Mouse (Mus musculus) heart, postnatal 0 days (tissue): ENCODE measurements around the gene Ssmem1.

Experiments used
- CTCF ChIP-seq: IDR thresholded peaks from 2 replicates; pipeline ENCODE4 v1.5.1; 2016; ENCODE audit warnings: antibody characterized with exemption, control low read depth, low read depth
- EP300 ChIP-seq: IDR thresholded peaks from 2 replicates; pipeline ENCODE4 v1.6.1; 2016; ENCODE audit warnings: antibody characterized with exemption, low read depth

GRCm38 (mm10) chr6:30551193-30551515, 41.5 kb downstream of the Ssmem1 start:
- no peak for TF ChIP-seq EP300
- no peak for TF ChIP-seq CTCF
